Mouse (Mus musculus) embryonic facial prominence, embryonic 11.5 days (tissue): ENCODE data around the gene Olfr639. TPM values are rescaled to one million over a fixed set of nuclear protein-coding genes. Genes with fewer than 3 reads are reported as not detected.

Source experiments
- polyA plus RNA-seq: library from polyadenylated mRNA; unstranded; fragments of >200 nt; fragmentation: Nextera tagmentation; extraction: Ambion mirVana; gene quantifications from 2 replicates; pipeline ENCODE4 v1.2.1, GENCODE M21; 2014

Gene Olfr639
- polyA plus RNA-seq, 1 experiment from 2014 or later, result not detected

Other genes with a start within 250 kb of the Olfr639 start
- not detected in 2 replicates for gene Olfr69, start 245.7 kb downstream of the Olfr639 start, polyA plus RNA-seq
- gene Olfr68, start 237.6 kb downstream of the Olfr639 start, polyA plus RNA-seq, result not detected in 2 replicates
- gene Olfr67, start 225.5 kb downstream of the Olfr639 start, polyA plus RNA-seq, result not detected in 2 replicates
- gene Hbb-bt, start 203.3 kb downstream of the Olfr639 start, polyA plus RNA-seq, result 629 and 683 TPM in 2 replicates
- 224 and 252 TPM in 2 replicates for gene Hbb-bs, start 189.2 kb downstream of the Olfr639 start, polyA plus RNA-seq
- gene Hbb-bh2, start 176.8 kb downstream of the Olfr639 start, polyA plus RNA-seq, result not detected in 2 replicates
- 2,335 TPM in 2 replicates for gene Hbb-bh1, start 174.1 kb downstream of the Olfr639 start, polyA plus RNA-seq
- 9,508 and 10,275 TPM in 2 replicates for gene Hbb-y, start 164.1 kb downstream of the Olfr639 start, polyA plus RNA-seq
- gene Olfr66, start 131.1 kb downstream of the Olfr639 start, polyA plus RNA-seq, result not detected in 2 replicates
- not detected in 2 replicates for gene Olfr64, start 122.8 kb downstream of the Olfr639 start, polyA plus RNA-seq
- gene Olfr65, start 113.8 kb downstream of the Olfr639 start, polyA plus RNA-seq, result not detected in 2 replicates
- not detected in 2 replicates for gene Olfr631, start 88.5 kb downstream of the Olfr639 start, polyA plus RNA-seq
- gene Olfr632, start 83.0 kb downstream of the Olfr639 start, polyA plus RNA-seq, result not detected in 2 replicates
- not detected in 2 replicates for gene Olfr633, start 72.9 kb downstream of the Olfr639 start, polyA plus RNA-seq
- gene Olfr635, start 46.2 kb downstream of the Olfr639 start, polyA plus RNA-seq, result not detected in 2 replicates
- not detected in 2 replicates for gene Olfr638, start 18.6 kb downstream of the Olfr639 start, polyA plus RNA-seq
- not detected in 2 replicates for gene Olfr640, start 8.3 kb upstream of the Olfr639 start, polyA plus RNA-seq
- not detected in 2 replicates for gene Olfr641, start 18.1 kb upstream of the Olfr639 start, polyA plus RNA-seq
- gene Olfr642, start 35.4 kb upstream of the Olfr639 start, polyA plus RNA-seq, result not detected in 2 replicates
- not detected in 2 replicates for gene 4930516K23Rik, start 44.1 kb upstream of the Olfr639 start, polyA plus RNA-seq
- not detected in 2 replicates for gene Olfr644, start 54.6 kb upstream of the Olfr639 start, polyA plus RNA-seq
- gene Olfr645, start 68.2 kb upstream of the Olfr639 start, polyA plus RNA-seq, result not detected in 2 replicates
- gene Olfr646, start 87.6 kb upstream of the Olfr639 start, polyA plus RNA-seq, result not detected in 2 replicates
- not detected in 2 replicates for gene Ubqln5, start 112.5 kb upstream of the Olfr639 start, polyA plus RNA-seq
- not detected in 2 replicates for gene Olfr643, start 120.1 kb upstream of the Olfr639 start, polyA plus RNA-seq
- gene Ubqln3, start 126.0 kb upstream of the Olfr639 start, polyA plus RNA-seq, result not detected in 2 replicates
- not detected in 2 replicates for gene Ubqlnl, start 133.3 kb upstream of the Olfr639 start, polyA plus RNA-seq
- not detected in 2 replicates for gene Olfm5, start 147.5 kb upstream of the Olfr639 start, polyA plus RNA-seq
- gene Olfr648, start 166.1 kb upstream of the Olfr639 start, polyA plus RNA-seq, result 0.15 and 0.27 TPM in 2 replicates
- gene Olfr649, start 178.7 kb upstream of the Olfr639 start, polyA plus RNA-seq, result not detected in 2 replicates
- gene Trim6, start 201.5 kb upstream of the Olfr639 start, polyA plus RNA-seq, result 2.9 and 3.5 TPM in 2 replicates
- gene Trim34a, start 227.2 kb upstream of the Olfr639 start, polyA plus RNA-seq, result 0.83 and 0.98 TPM in 2 replicates